Mouse (Mus musculus) myocyte (in vitro differentiated cells): ENCODE measurements around the gene Klc4.

Experiments used
- CEBPB ChIP-seq: IDR thresholded peaks from 2 replicates; pipeline ENCODE4 v1.6.1; 2011; ENCODE audit warnings: mild to moderate bottlenecking, moderate library complexity; ENCODE audit not compliant: poor library complexity, insufficient read depth, severe bottlenecking
- E2F4 ChIP-seq: IDR thresholded peaks from one replicate; pipeline ENCODE4 v1.6.1; 2011; ENCODE audit warnings: mild to moderate bottlenecking, control low read depth, moderate library complexity; ENCODE audit not compliant: insufficient read depth
- MAX ChIP-seq: IDR thresholded peaks from one replicate; pipeline ENCODE4 v1.6.1; 2011; ENCODE audit warnings: low read depth, mild to moderate bottlenecking, control low read depth
- MYOD1 ChIP-seq, 3 experiments: IDR thresholded peaks; one replicate each; pipeline ENCODE4 v1.6.1; 2011; ENCODE audit warnings: control low read depth in 2 of 3, low read depth in 2 of 3, mild to moderate bottlenecking in 2 of 3, moderate library complexity in 1 of 3; ENCODE audit not compliant: insufficient read length in 2 of 3, control insufficient read depth in 1 of 3
- MYOG ChIP-seq, 3 experiments: IDR thresholded peaks; one replicate each; pipeline ENCODE4 v1.6.1; 2011; ENCODE audit warnings: control low read depth in 2 of 3, low read depth in 2 of 3, mild to moderate bottlenecking in 2 of 3; ENCODE audit not compliant: insufficient read length in 2 of 3, control insufficient read depth in 1 of 3, insufficient read depth in 1 of 3
- POLR2A ChIP-seq: IDR thresholded peaks from one replicate; pipeline ENCODE4 v1.6.1; 2011; ENCODE audit warnings: low read depth, mild to moderate bottlenecking, control low read depth, moderate library complexity; ENCODE audit not compliant: insufficient read length
- POLR2AphosphoS2 ChIP-seq: IDR thresholded peaks from one replicate; pipeline ENCODE4 v1.6.1; 2011; ENCODE audit warnings: low read depth, control low read depth; ENCODE audit not compliant: insufficient read length
- REST ChIP-seq: IDR thresholded peaks from one replicate; pipeline ENCODE4 v1.6.1; 2011; ENCODE audit warnings: mild to moderate bottlenecking, control low read depth, moderate library complexity; ENCODE audit not compliant: insufficient read depth, insufficient read length
- SRF ChIP-seq: IDR thresholded peaks from one replicate; pipeline ENCODE4 v1.6.1; 2011; ENCODE audit warnings: low read depth; ENCODE audit not compliant: control insufficient read depth, insufficient read length
- TCF12 ChIP-seq: IDR thresholded peaks from one replicate; pipeline ENCODE4 v1.6.1; 2011; ENCODE audit warnings: mild to moderate bottlenecking, control low read depth; ENCODE audit not compliant: poor library complexity, insufficient read depth, severe bottlenecking
- USF1 ChIP-seq: IDR thresholded peaks from one replicate; pipeline ENCODE4 v1.6.1; 2011; ENCODE audit warnings: low read depth, mild to moderate bottlenecking, control low read depth, moderate library complexity

- TF ChIP-seq POLR2A (no peak), USF1 (no peak), REST (no peak), CEBPB (no peak), TCF12 (no peak), MYOG (IDR thresholded peaks at IDR 0.05; ENCODE audit: control insufficient read depth in 1 of 3, insufficient read depth in 1 of 3, insufficient read length in 2 of 3, low read depth in 2 of 3) (no peak), MAX (no peak), POLR2AphosphoS2 (no peak), MYOD1 (IDR thresholded peaks at IDR 0.05; ENCODE audit: control insufficient read depth in 1 of 3, insufficient read length in 2 of 3, low read depth in 2 of 3) (no peak), E2F4 (no peak), SRF (no peak)
Measured at GRCm38 (mm10) chr17:46694517-46695063, 48.8 kb upstream of the Klc4 start.
